Mouse (Mus musculus): ENCODE results near the gene Avpr1b. TPM values are rescaled to one million over a fixed set of nuclear protein-coding genes. Genes with fewer than 3 reads are reported as not detected.
"Not testable (repeated sequence)": the region's sequence is repeated elsewhere in the genome, so short reads cannot be mapped to it uniquely, and the experiment has no call there.

Gene Avpr1b
- polyA plus RNA-seq, 1 experiment from 2014 or later: not detected

DNA sequence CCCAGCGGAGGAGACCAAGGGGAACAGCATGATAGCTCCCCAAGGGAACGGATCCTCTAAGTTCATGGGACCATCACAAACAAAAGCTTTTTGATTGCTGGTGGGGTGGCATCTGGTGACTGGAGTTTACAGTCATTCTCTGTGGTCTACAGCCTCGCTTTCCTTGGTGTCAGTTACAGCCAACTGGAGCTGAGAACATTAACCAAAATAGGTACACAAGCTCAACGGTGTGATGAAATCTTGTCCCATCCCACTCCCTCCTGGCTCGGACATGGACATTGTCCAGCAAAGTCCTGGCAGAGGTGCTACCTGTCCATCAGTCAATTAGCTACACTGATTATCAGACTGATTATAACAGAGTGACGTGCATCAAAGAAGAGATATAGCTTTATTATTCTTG is 15.6 kb downstream of the Avpr1b start:
- Histone ChIP-seq H3K36me3 (replicated peaks; ENCODE audit: control insufficient read depth, insufficient read depth) (no peaks in the 10 kb centered on the region), H3K9ac (no peak overlapping the region), H3K4me2 (replicated peaks) (no peak overlapping the region), H3K27ac (no peak overlapping the region), H3K9me3 (ENCODE audit: control insufficient read depth, low read length) (0 out of 2 replicates have a peak, but pooled peaks cover 4% of the 10 kb centered on the region), H3K4me1 (replicated peaks; ENCODE audit: control insufficient read depth, insufficient read depth, low read length) (no peaks in the 10 kb centered on the region), H3K4me3 (replicated peaks; ENCODE audit: low read length) (no peak overlapping the region), H3K27me3 (ENCODE audit: control insufficient read depth, insufficient read depth, low read length) (no peaks in the 10 kb centered on the region)
- DNase-seq (ENCODE audit: low spot score) (no peak), ATAC-seq (ENCODE audit: low FRiP score) (no peak)
- 87% methylated on average over 6 of the region's 6 CpGs for WGBS

DNA sequence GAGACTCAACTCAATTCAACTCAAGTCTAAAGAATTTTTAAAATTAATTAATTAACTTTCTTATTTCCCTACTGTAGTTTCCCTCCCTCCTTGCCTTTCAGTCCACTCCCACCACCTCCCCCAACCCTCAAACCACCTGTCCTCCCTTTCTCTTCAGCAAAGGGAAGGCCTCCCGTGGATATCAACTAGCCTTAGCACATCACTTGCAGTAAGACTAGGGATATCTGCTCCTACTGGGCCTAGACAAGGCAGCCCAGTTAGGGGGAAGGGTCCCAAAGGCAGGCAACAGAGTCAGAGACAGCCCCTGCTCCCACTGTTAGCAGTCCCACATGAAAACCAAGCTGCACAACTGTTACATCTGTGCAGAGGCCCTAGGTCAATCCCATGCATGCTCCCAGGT is 17.1 kb downstream of the Avpr1b start:
- Histone ChIP-seq H3K27ac (no peak overlapping the region), H3K4me1 (replicated peaks; ENCODE audit: control insufficient read depth, insufficient read depth, low read length) (no peaks in the 10 kb centered on the region), H3K9ac (no peak overlapping the region), H3K27me3 (ENCODE audit: control insufficient read depth, insufficient read depth, low read length) (no peaks in the 10 kb centered on the region), H3K4me3 (replicated peaks; ENCODE audit: low read length) (no peak overlapping the region), H3K9me3 (ENCODE audit: control insufficient read depth, low read length) (0 out of 2 replicates have a peak, but pooled peaks cover 6% of the 10 kb centered on the region), H3K4me2 (replicated peaks) (no peak overlapping the region), H3K36me3 (replicated peaks; ENCODE audit: control insufficient read depth, insufficient read depth) (no peaks in the 10 kb centered on the region)
- DNase-seq (ENCODE audit: low spot score) (no peak), ATAC-seq (ENCODE audit: low FRiP score) (no peak)
- 65% methylated on average over 1 of the region's 1 CpGs for WGBS

DNA sequence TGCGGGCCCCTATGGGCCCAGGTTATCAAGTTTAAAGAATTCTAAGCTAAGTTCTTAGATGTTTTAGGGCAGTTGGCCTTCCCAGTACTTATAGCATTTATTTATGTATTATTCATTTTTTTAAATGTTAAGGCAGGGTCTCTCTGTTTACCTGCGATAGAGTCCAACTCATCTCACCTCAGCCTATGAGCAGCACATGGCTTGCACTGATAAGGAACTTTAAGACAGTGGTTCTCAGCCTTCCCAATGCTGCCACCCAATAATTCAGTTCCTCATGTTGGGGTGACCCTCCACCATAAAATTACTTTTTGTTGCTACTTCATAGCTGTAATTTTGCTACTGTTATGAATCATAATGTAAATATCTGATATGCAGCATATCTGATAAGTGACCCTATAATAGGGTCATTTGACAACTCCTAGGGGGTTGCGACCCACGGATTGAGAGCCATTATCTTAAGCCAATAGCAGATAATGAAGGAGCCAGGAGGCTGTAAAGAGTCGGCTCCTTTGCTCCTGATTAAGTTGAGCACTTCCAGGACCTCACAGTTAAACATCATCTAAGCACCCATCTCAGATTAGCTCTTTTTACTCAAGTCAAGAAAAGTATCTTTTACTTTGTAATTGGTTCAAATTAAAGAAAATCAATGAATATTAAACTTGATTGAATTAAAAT is 17.6 kb downstream of the Avpr1b start:
- H3K4me2 ChIP-seq (replicated peaks): no peak overlapping the region
- ATAC-seq (ENCODE audit: low FRiP score) (no peak), DNase-seq (ENCODE audit: low spot score) (no peak)
- no peak overlapping the region for H3K9ac ChIP-seq
- WGBS: 86% methylated on average over 5 of the region's 5 CpGs
- H3K9me3 ChIP-seq (ENCODE audit: control insufficient read depth, low read length): 0 out of 2 replicates have a peak, but pooled peaks cover 6% of the 10 kb centered on the region
- no peaks in the 10 kb centered on the region for H3K36me3 ChIP-seq (replicated peaks; ENCODE audit: control insufficient read depth, insufficient read depth)
- H3K27me3 ChIP-seq (ENCODE audit: control insufficient read depth, insufficient read depth, low read length): no peaks in the 10 kb centered on the region
- H3K4me1 ChIP-seq (replicated peaks; ENCODE audit: control insufficient read depth, insufficient read depth, low read length): no peaks in the 10 kb centered on the region
- H3K4me3 ChIP-seq (replicated peaks; ENCODE audit: low read length): no peak overlapping the region
- H3K27ac ChIP-seq: no peak overlapping the region

DNA sequence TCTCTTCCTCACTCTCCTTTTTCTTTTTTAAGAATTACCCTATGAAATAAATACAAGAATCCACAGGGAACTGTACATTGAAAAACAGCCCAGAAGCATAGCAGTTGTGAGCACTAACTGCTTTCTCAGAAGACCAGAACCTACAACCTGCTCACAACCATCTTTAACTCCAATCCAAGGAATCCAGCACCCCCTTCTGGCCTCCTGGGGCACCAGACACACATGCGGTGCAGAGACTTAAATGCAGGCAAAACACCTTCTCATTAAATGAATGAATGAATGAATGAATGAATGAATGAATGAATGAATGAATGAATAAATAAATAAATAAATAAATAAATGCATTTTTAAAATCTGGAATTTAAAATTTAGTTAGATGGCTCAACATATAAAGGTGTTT is 19.5 kb downstream of the Avpr1b start:
- DNase-seq (ENCODE audit: low spot score) (no peak), ATAC-seq (ENCODE audit: low FRiP score) (no peak)
- Histone ChIP-seq H3K27ac (no peak overlapping the region), H3K36me3 (replicated peaks; ENCODE audit: control insufficient read depth, insufficient read depth) (no peaks in the 10 kb centered on the region), H3K4me1 (replicated peaks; ENCODE audit: control insufficient read depth, insufficient read depth, low read length) (no peaks in the 10 kb centered on the region), H3K4me2 (replicated peaks) (no peak overlapping the region), H3K9ac (no peak overlapping the region), H3K27me3 (ENCODE audit: control insufficient read depth, insufficient read depth, low read length) (no peaks in the 10 kb centered on the region), H3K9me3 (ENCODE audit: control insufficient read depth, low read length) (0 out of 2 replicates have a peak, but pooled peaks cover 6% of the 10 kb centered on the region), H3K4me3 (replicated peaks; ENCODE audit: low read length) (no peak overlapping the region)
- WGBS: 91% methylated on average over 1 of the region's 1 CpGs

DNA sequence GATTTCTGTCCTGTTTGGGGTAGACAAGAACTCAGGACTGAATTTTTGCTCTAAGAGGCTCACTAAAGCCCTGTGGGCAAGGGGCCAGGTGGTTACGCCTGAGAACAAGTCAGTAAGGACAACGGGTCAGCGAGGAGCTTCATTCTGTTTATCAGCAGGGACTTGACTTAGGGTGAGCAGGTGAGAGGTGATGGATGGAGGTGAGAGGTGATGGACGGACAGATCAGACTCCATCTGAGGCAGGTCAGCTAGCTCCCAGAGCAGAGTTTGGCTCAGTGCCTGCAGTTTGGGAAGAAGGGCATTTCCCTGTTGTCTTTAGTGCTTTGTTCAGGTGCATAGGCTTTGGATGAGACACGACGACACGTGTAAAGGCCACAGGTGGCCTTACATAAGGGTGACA is 20.3 kb downstream of the Avpr1b start:
- Histone ChIP-seq H3K4me3 (replicated peaks; ENCODE audit: low read length) (no peak overlapping the region), H3K9me3 (ENCODE audit: control insufficient read depth, low read length) (0 out of 2 replicates have a peak, but pooled peaks cover 6% of the 10 kb centered on the region), H3K4me2 (replicated peaks) (no peak overlapping the region), H3K9ac (no peak overlapping the region), H3K27ac (no peak overlapping the region), H3K4me1 (replicated peaks; ENCODE audit: control insufficient read depth, insufficient read depth, low read length) (no peaks in the 10 kb centered on the region), H3K36me3 (replicated peaks; ENCODE audit: control insufficient read depth, insufficient read depth) (no peaks in the 10 kb centered on the region), H3K27me3 (ENCODE audit: control insufficient read depth, insufficient read depth, low read length) (no peaks in the 10 kb centered on the region)
- 93% methylated on average over 7 of the region's 7 CpGs for WGBS
- DNase-seq (ENCODE audit: low spot score): no peak
- no peak for ATAC-seq (ENCODE audit: low FRiP score)

DNA sequence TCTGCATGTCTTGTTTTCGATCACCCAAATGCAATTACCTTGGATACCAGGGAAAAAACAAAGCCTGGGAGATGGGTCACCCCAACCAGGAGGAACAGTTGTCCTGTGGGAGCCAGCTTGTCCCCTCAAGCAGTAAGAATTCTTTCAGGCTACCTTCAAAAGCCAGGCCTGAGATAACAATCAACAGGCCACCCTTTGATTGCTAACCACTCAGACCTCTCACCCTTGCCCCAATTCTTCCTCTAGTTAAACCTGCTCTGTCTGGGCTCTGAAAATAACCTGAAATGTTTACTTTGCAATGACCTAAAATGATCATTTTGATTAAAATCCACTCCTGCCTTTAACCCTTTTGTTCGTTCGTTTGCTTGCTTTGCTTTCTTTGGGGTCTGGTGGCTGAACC is 24.6 kb downstream of the Avpr1b start:
- ATAC-seq (ENCODE audit: low FRiP score) (no peak), DNase-seq (ENCODE audit: low spot score) (no peak)
- no peaks in the 10 kb centered on the region for H3K27me3 ChIP-seq (ENCODE audit: control insufficient read depth, insufficient read depth, low read length)
- WGBS: 91% methylated on average over 3 of the region's 3 CpGs
- H3K4me3 ChIP-seq (replicated peaks; ENCODE audit: low read length): no peak overlapping the region
- 0 out of 2 replicates have a peak, but pooled peaks cover 6% of the 10 kb centered on the region for H3K9me3 ChIP-seq (ENCODE audit: control insufficient read depth, low read length)
- no peak overlapping the region for H3K27ac ChIP-seq
- H3K36me3 ChIP-seq (replicated peaks; ENCODE audit: control insufficient read depth, insufficient read depth): no peaks in the 10 kb centered on the region
- no peak overlapping the region for H3K9ac ChIP-seq
- H3K4me1 ChIP-seq (replicated peaks; ENCODE audit: control insufficient read depth, insufficient read depth, low read length): no peaks in the 10 kb centered on the region
- no peak overlapping the region for H3K4me2 ChIP-seq (replicated peaks)

DNA sequence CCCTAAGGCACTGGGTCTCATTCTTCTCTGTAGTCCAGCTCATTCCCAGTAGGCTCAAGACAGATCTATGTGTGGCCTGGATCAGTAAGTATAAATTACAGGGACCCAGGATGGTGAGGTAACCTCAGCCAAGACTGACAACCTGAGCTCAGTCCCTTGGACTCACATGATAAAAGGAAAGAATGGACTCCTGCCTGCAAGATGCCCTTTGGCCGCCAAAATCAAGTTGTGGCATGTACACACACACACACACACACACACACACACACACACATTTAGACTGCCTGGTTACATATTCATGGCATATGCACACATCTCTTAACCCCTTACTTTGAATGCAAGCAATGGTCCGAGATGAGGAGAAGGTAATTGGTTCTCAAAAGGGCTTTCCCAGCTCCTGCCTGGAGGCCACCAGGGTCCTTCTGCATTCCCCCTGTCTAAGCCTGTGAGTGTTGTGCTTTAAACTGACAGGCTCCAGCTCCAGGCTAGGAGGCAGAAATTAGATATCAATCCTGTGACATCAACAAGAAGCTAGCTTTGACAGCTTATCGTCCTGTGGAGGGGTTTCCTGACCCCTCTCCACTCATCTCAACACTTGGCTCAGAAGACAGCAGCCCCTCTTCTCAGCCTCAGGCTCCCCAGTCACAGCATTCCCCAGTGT is 25.3 kb downstream of the Avpr1b start:
- WGBS: 67% methylated on average over 3 of the region's 3 CpGs
- Histone ChIP-seq H3K27me3 (ENCODE audit: control insufficient read depth, insufficient read depth, low read length) (no peaks in the 10 kb centered on the region), H3K9ac (no peak overlapping the region), H3K4me3 (replicated peaks; ENCODE audit: low read length) (no peak overlapping the region), H3K4me1 (replicated peaks; ENCODE audit: control insufficient read depth, insufficient read depth, low read length) (no peaks in the 10 kb centered on the region), H3K27ac (no peak overlapping the region), H3K9me3 (ENCODE audit: control insufficient read depth, low read length) (0 out of 2 replicates have a peak, but pooled peaks cover 6% of the 10 kb centered on the region), H3K36me3 (replicated peaks; ENCODE audit: control insufficient read depth, insufficient read depth) (no peaks in the 10 kb centered on the region), H3K4me2 (replicated peaks) (no peak overlapping the region)
- DNase-seq (ENCODE audit: low spot score): no peak
- ATAC-seq (ENCODE audit: low FRiP score): no peak

DNA sequence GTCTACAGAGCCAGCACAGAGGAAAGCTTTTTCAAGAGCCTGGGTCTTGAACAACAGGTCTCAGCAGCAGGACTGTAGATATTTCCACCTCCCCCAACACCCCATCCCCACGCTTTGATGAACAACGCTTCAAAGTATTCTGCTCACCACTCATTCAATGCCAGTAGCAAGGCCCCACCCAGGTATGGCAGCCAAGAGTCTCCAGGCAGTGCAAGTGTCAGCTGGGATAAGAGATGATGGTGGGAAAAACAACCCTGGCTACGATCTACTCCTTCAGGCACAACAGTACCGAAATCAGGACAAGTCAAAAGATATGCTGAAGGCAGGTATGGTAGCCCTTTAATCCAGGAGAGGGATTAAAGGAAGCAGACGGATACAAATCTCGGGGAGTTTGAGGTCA is 27.2 kb downstream of the Avpr1b start:
- WGBS: 91% methylated on average over 6 of the region's 6 CpGs
- DNase-seq (ENCODE audit: low spot score) (no peak), ATAC-seq (ENCODE audit: low FRiP score) (no peak)
- Histone ChIP-seq H3K4me3 (replicated peaks; ENCODE audit: low read length) (no peak overlapping the region), H3K36me3 (replicated peaks; ENCODE audit: control insufficient read depth, insufficient read depth) (no peaks in the 10 kb centered on the region), H3K9me3 (ENCODE audit: control insufficient read depth, low read length) (no peaks in the 10 kb centered on the region), H3K27me3 (ENCODE audit: control insufficient read depth, insufficient read depth, low read length) (no peaks in the 10 kb centered on the region), H3K27ac (no peak overlapping the region), H3K9ac (no peak overlapping the region), H3K4me1 (replicated peaks; ENCODE audit: control insufficient read depth, insufficient read depth, low read length) (no peaks in the 10 kb centered on the region), H3K4me2 (replicated peaks) (no peak overlapping the region)

DNA sequence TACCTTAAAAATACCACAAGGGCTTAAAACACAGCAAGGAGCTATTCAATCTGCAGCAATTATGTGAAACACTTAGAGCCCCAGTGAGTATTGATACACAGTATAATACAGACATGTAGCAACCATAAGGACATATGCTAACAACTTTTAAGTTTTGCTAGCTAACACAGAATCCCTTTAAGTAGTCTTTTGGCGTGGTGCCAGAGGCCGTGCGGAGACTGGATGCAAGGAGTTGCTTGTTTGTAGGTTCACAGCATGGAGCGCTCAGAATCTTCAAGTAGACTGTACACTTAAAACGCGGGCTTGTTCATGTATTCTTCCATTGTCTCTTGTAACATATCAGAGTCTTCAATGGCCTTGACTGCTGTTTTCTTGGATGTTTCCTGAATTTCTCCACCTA is 33.2 kb downstream of the Avpr1b start:
- 53% methylated on average over 6 of the region's 6 CpGs for WGBS
- not testable (repeated sequence) for ATAC-seq (ENCODE audit: low FRiP score); DNase-seq (ENCODE audit: low spot score)

More for the DNA sequence above, 33.2 kb downstream of the Avpr1b start:
- not testable (repeated sequence) for H3K36me3 ChIP-seq (replicated peaks; ENCODE audit: control insufficient read depth, insufficient read depth); H3K4me3 ChIP-seq (replicated peaks; ENCODE audit: low read length); H3K9ac ChIP-seq; H3K4me1 ChIP-seq (replicated peaks; ENCODE audit: control insufficient read depth, insufficient read depth, low read length); H3K27ac ChIP-seq; H3K27me3 ChIP-seq (ENCODE audit: control insufficient read depth, insufficient read depth, low read length); H3K4me2 ChIP-seq (replicated peaks); H3K9me3 ChIP-seq (ENCODE audit: control insufficient read depth, low read length)
